ENCODE assay signal across 20 mouse cellular contexts in the genomic region with DNA sequence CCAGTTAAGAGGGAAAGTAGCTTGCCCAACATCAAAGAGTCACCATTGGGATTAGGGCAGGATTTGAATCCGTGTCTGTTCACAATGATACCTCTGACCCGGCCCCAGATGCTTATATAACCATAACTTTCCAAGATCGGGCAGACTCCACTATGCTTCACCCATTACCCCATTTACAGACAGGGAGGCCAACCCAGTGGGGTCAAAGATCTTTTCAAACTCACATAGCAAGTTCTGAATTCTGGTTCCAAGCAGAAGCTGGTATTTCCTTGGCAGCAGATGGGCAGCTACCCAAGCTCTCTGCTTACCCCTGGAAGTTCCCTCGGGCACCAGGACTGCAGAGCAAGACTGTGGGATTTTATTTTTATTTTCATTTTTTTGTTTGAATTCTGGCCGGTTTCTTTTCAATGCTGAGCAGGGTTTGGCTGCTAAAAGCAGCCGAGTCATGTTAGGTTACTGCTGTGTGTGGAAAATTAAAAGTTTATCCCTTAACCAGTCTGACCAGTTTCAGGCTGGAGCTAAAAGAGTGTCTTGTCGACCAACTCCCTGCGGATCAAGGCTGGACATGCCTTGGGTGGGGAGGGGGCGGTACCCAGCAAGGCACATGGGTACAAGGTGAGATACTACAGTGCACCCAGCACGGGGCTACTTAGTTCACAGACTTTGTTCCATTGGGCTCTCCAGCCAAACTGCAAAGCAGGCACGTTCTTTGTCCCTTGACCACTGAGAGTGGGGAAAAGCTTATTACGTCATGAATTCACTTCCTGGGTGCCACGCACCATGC. TPM values are rescaled to one million over a fixed set of nuclear protein-coding genes. Genes with fewer than 3 reads are reported as not detected.
DNase-seq lines count a peak whose midpoint lies in the region; ATAC-seq lines count a peak whose summit lies in the region.
"Had no signal": no experiment of that assay in that cellular context is flagged by ENCODE, and none has a peak within 500 bp of the region (broad histone marks: within the 10 kb centered on the region; RNA-seq: fewer than 3 reads in every experiment).

No protein-coding gene starts in this region.

- no peaks in the 10 kb centered on the region for H3K27me3 ChIP-seq in megakaryocyte, embryonic 14.5 days (replicated peaks)
- no peaks in the 10 kb centered on the region for H3K27me3 ChIP-seq in forebrain, embryonic 10.5 days (ENCODE audit: poor library complexity, severe bottlenecking)
- H3K27me3 ChIP-seq: CH12.LX; heart, embryonic 12.5 days had no signal

- ATAC-seq in megakaryocyte, adult 5-6 weeks (ENCODE audit: poor library complexity, severe bottlenecking): no peak
- ATAC-seq: liver, postnatal 0 days had no signal

- peak; percentile 64 for DNase-seq in kidney, adult 11 months
- no peak for DNase-seq in kidney, postnatal 14 days
- DNase-seq in kidney, postnatal 36 days: peak; percentile 34 to 74
- DNase-seq in urinary bladder, postnatal 36 days (ENCODE audit: low spot score in 2 of 2): peak; percentile 70 to 78
- no peak for DNase-seq in forebrain, embryonic 10.5 days (ENCODE audit: extremely low spot score, low spot score)
- no peak for DNase-seq in MN1 (ENCODE audit: low spot score)
- DNase-seq: cerebellum, adult 2 months; gastrocnemius, postnatal 36 days; layer of hippocampus, postnatal 36 days; left cerebral cortex, postnatal 4 days; liver, postnatal 0 days; midbrain, embryonic 14.5 days; spleen, adult 18-20 months had no signal

- H3K27ac ChIP-seq in forebrain, embryonic 10.5 days: no peak overlapping the region
- H3K27ac ChIP-seq: hindbrain, embryonic 10.5 days had no signal

- no peaks in the 10 kb centered on the region for H3K9me3 ChIP-seq in megakaryocyte, embryonic 14.5 days
- H3K9me3 ChIP-seq in forebrain, embryonic 10.5 days: no peaks in the 10 kb centered on the region
- H3K9me3 ChIP-seq: heart, embryonic 12.5 days; hindbrain, embryonic 10.5 days had no signal

- H3K4me3 ChIP-seq in megakaryocyte, embryonic 14.5 days (replicated peaks): peak overlapping the region; percentile 4
- H3K4me3 ChIP-seq in forebrain, embryonic 10.5 days: no peak overlapping the region
- H3K4me3 ChIP-seq: erythroblast, embryonic 14.5 days; heart, embryonic 12.5 days; hindbrain, embryonic 10.5 days had no signal

- H3K36me3 ChIP-seq in megakaryocyte, embryonic 14.5 days (replicated peaks; ENCODE audit: low read length): no peaks in the 10 kb centered on the region
- no peaks in the 10 kb centered on the region for H3K36me3 ChIP-seq in forebrain, embryonic 10.5 days (replicated peaks)
- H3K36me3 ChIP-seq: heart, embryonic 12.5 days; hindbrain, embryonic 10.5 days had no signal

- 81% methylated on average over 13 of the region's 13 CpGs for WGBS in forebrain, embryonic 10.5 days

- peaks cover 83% of the 10 kb centered on the region for H3K4me1 ChIP-seq in megakaryocyte, embryonic 14.5 days
- H3K4me1 ChIP-seq in forebrain, embryonic 10.5 days: 0 out of 2 replicates have a peak, but pooled peaks cover 3% of the 10 kb centered on the region
- H3K4me1 ChIP-seq: heart, embryonic 12.5 days; hindbrain, embryonic 10.5 days had no signal

RNA-seq across cellular contexts. Expression of a gene that starts 28.4 kb away (rescaled TPM):
- 0.30 TPM in 1 of 2 replicates, not detected in the other for polyA plus RNA-seq in megakaryocyte, embryonic 14.5 days (2012; ENCODE audit: insufficient read depth, low replicate concordance)
- total RNA-seq in megakaryocyte, adult 5-6 weeks (2015): not detected in 2 replicates
- total RNA-seq in megakaryocyte, adult 5-6 weeks (2017): not detected in 2 replicates
- polyA plus RNA-seq in forebrain, embryonic 10.5 days (2016; fragmentation: Nextera tagmentation; extraction: Ambion mirVana): 0.22 and 0.30 TPM in 2 replicates
- total RNA-seq: CH12.LX had no signal
- polyA plus RNA-seq: cortical plate, adult 2 months; erythroblast, embryonic 14.5 days; midbrain, embryonic 14.5 days had no signal

RNA-seq across cellular contexts. Expression of a gene that starts 33.9 kb away (rescaled TPM):
- polyA plus RNA-seq in megakaryocyte, embryonic 14.5 days (2012; ENCODE audit: insufficient read depth, low replicate concordance): 1.7 and 2.1 TPM in 2 replicates
- 4.6 and 5.4 TPM in 2 replicates for total RNA-seq in megakaryocyte, adult 5-6 weeks (2015)
- 4.6 and 4.8 TPM in 2 replicates for total RNA-seq in megakaryocyte, adult 5-6 weeks (2017)
- 2.5 TPM in 2 replicates for polyA plus RNA-seq in forebrain, embryonic 10.5 days (2016; fragmentation: Nextera tagmentation; extraction: Ambion mirVana)

RNA-seq across cellular contexts. Expression of a gene that starts 41.8 kb away (rescaled TPM):
- polyA plus RNA-seq in megakaryocyte, embryonic 14.5 days (2012; ENCODE audit: insufficient read depth, low replicate concordance): 0.63 TPM in 1 of 2 replicates, not detected in the other
- total RNA-seq in megakaryocyte, adult 5-6 weeks (2015): 0.04 and 0.07 TPM in 2 replicates
- 0.04 and 0.08 TPM in 2 replicates for total RNA-seq in megakaryocyte, adult 5-6 weeks (2017)
- not detected in 2 replicates for polyA plus RNA-seq in forebrain, embryonic 10.5 days (2016; fragmentation: Nextera tagmentation; extraction: Ambion mirVana)
- total RNA-seq: CH12.LX; left cerebral cortex, postnatal 4 days had no signal
- polyA plus RNA-seq: erythroblast, embryonic 14.5 days; hindbrain, embryonic 10.5 days had no signal

Comparison
In these comparisons a context has a peak if more than half of its experiments do, and no peak if none do; other contexts are left out.
1. DNase-seq: peak in kidney, adult 11 months (single experiment), kidney, postnatal 36 days (2 of 2) and urinary bladder, postnatal 36 days (2 of 2); none in kidney, postnatal 14 days (single experiment), forebrain, embryonic 10.5 days (single experiment) and MN1 (single experiment).